Mouse (Mus musculus) small intestine, adult 2 months (tissue): Measurements from ENCODE around the gene Olfr1310.

ENCODE experiments used
- CTCF ChIP-seq: fragments of 200-500 bp; IDR thresholded peaks from 2 replicates; pipeline ENCODE4 v1.5.1; 2012; ENCODE audit warnings: low read depth, mild to moderate bottlenecking, control low read depth, inconsistent platforms, low read length, moderate library complexity, mixed read lengths; ENCODE audit not compliant: insufficient replicate concordance, insufficient read length; ENCODE audit errors: extremely low read depth
- POLR2A ChIP-seq: fragments of 200-500 bp; IDR thresholded peaks from 2 replicates; pipeline ENCODE4 v1.6.1; 2012; ENCODE audit warnings: low read depth, mild to moderate bottlenecking, control low read depth, inconsistent platforms, low read length, moderate library complexity

DNA sequence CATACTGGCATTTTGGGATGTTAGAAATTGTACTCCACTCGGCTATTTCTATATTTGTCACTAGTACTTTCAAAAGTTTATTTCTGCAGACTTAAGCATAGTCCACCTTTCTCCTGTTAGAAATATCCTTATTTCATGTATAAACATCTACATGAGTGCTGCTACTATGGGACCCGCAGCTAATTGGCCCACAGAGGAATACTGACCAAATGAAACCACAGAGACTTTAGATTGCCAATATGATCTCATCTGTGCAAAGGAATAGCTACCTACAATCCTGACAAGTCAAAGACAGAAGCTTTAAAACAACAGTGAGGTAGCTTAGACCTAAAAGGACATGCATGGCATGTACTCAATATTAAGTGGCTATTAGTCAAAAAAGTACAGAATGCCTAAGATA is 11.8 kb upstream of the Olfr1310 start, which contains the start of gene Olfr1311:
- no peak for TF ChIP-seq CTCF
- no peak for TF ChIP-seq POLR2A
